Mouse (Mus musculus): ENCODE measurements around the gene Chrna9.

DNA sequence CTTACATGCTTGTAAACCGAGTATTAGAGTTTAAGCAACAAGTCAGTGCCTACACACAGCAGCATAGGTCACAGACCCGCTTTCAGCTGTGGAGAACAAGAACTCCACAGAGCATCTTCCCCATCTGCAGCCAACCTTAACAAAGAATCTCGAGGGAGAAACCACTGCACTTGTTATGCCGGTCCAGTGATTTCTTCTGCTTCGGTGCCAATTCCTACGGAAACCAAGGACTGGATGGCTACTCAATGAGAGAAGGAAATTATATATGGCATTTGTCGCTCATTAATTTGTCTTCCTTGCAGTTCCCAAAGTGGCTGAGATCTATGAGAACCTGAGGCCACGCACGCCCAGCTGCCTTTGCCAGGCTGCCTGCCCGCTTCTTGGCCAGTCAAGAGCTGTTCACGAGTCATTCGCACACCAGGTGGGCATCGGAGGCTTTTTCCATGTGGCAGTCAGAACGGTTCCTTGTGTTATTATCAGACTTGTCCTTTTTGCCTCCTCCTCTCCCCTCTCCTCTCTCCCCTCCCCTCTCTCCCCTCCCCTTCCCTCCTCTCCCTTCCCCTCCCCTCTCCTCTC is 43.4 kb upstream of the Chrna9 start:
- TF ChIP-seq POLR2A (IDR thresholded peaks at IDR 0.05; ENCODE audit: borderline replicate concordance, extremely low read depth, insufficient read depth, insufficient read length, poor library complexity, severe bottlenecking) (no peak), CTCF (IDR thresholded peaks at IDR 0.05; ENCODE audit: borderline replicate concordance, extremely low read depth, insufficient read depth, insufficient read length) (no peak)
